Mouse (Mus musculus) limb, embryonic 14.5 days (tissue): ENCODE data around the gene Gm21094. TPM values are rescaled to one million over a fixed set of nuclear protein-coding genes. Genes with fewer than 3 reads are reported as not detected.
"Not testable (repeated sequence)": the region's sequence is repeated elsewhere in the genome, so short reads cannot be mapped to it uniquely, and the experiment has no call there.

Experiments
- ATAC-seq: fragments of 200-750 bp; cut with Nextera tagmentation; 2 replicates; pipeline ENCODE4 v1.8.0; 2017; ENCODE audit warnings: low read depth, moderate number of reproducible peaks, moderate TSS enrichment; ENCODE audit not compliant: low FRiP score
- DNase-seq: peaks from one replicate; pipeline ENCODE4 v3.0.0-alpha.2; 2015; ENCODE audit warnings: low spot score
- H3K27ac ChIP-seq: fragments of 300-500 bp; sonication (generic); replicated peaks from 2 replicates; pipeline ENCODE4 v1.5.1; 2014; ENCODE audit warnings: low read depth, mild to moderate bottlenecking, low read length, moderate library complexity, mixed read lengths
- H3K27me3 ChIP-seq: fragments of 300-500 bp; sonication (generic); 2 replicates; pipeline ENCODE4 v1.6.1; 2014; ENCODE audit warnings: low read length, mixed read lengths; ENCODE audit not compliant: control insufficient read depth, insufficient read depth
- H3K36me3 ChIP-seq: fragments of 300-500 bp; sonication (generic); 2 replicates; pipeline ENCODE4 v1.6.1; 2014; ENCODE audit warnings: mild to moderate bottlenecking, low read length, moderate library complexity, mixed read lengths; ENCODE audit not compliant: control insufficient read depth, insufficient read depth
- H3K4me1 ChIP-seq: fragments of 300-500 bp; sonication (generic); 2 replicates; pipeline ENCODE4 v1.6.1; 2014; ENCODE audit warnings: antibody characterized with exemption, low read length, mixed read lengths; ENCODE audit not compliant: control insufficient read depth, insufficient read depth
- H3K4me2 ChIP-seq: fragments of 300-500 bp; sonication (generic); replicated peaks from 2 replicates; pipeline ENCODE4 v1.6.1; 2014; ENCODE audit warnings: low read depth, mild to moderate bottlenecking, low read length, moderate library complexity; ENCODE audit not compliant: severe bottlenecking
- H3K4me3 ChIP-seq: fragments of 300-500 bp; sonication (generic); replicated peaks from 2 replicates; pipeline ENCODE4 v1.5.1; 2014; ENCODE audit warnings: low read length
- H3K9ac ChIP-seq: fragments of 300-500 bp; sonication (generic); 2 replicates; pipeline ENCODE4 v1.6.1; 2014; ENCODE audit warnings: mild to moderate bottlenecking, low read depth, low read length, moderate library complexity; ENCODE audit not compliant: severe bottlenecking
- H3K9me3 ChIP-seq: fragments of 300-500 bp; sonication (generic); 2 replicates; pipeline ENCODE4 v1.6.1; 2016; ENCODE audit warnings: low read length; ENCODE audit not compliant: control insufficient read depth
- WGBS: fragments of 180-500 bp; shearing (Covaris S2); extraction: QIAGEN DNeasy Blood & Tissue Kit; methylation state at CpG from one replicate; pipeline ENCODE4 v1.1.7; 2014; 5-methylcytosine and 5-hydroxymethylcytosine counted together
- polyA plus RNA-seq, 2 experiments: library from polyadenylated mRNA; depleted of rRNA in 1 of 2; stranded (reverse) in 1 of 2; unstranded in 1 of 2; fragments of >200 nt; fragmentation: Nextera tagmentation in 1 of 2; extraction: Ambion mirVana in 1 of 2; gene quantifications; 2 replicates each; pipeline versions ENCODE4 v1.2.1 to v1.2.3; 2012 to 2014

Gm21094 gene
- polyA plus RNA-seq (2012; rRNA removed) = not detected in 2 replicates
- polyA plus RNA-seq (2014; fragmentation: Nextera tagmentation; extraction: Ambion mirVana) = not detected in 2 replicates

GRCm38 (mm10) chrY:32620343-32620742, at the start of gene Gm21094:
Gm21094 (minus strand) TSS chrY:32620443.
- WGBS = no CpG with 5 or more reads among the region's 8 CpGs
- not testable (repeated sequence) for H3K4me3 ChIP-seq, DNase-seq, H3K4me1 ChIP-seq, H3K9me3 ChIP-seq, H3K36me3 ChIP-seq, H3K27me3 ChIP-seq, H3K4me2 ChIP-seq, H3K9ac ChIP-seq, H3K27ac ChIP-seq, ATAC-seq
